Mouse (Mus musculus): ENCODE data around the gene Dsel. TPM values are rescaled to one million over a fixed set of nuclear protein-coding genes. Genes with fewer than 3 reads are reported as not detected.

Dsel gene
- polyA plus RNA-seq, 1 experiment = 1.2 TPM

GRCm38 (mm10) chr1:111852439-111852838 lies 12.3 kb downstream of the Dsel start:
- no peak overlapping the region for H3K27ac ChIP-seq (ENCODE audit: control insufficient read depth, insufficient read depth, low read depth, low read length, poor library complexity)
- TF ChIP-seq POLR2A (IDR thresholded peaks at IDR 0.05; ENCODE audit: borderline replicate concordance, control insufficient read depth, low read depth, low read length) (no peak), CTCF (IDR thresholded peaks at IDR 0.05; ENCODE audit: control insufficient read depth, insufficient read depth, low read length) (no peak)
- 84% methylated on average over 8 of the region's 8 CpGs for WGBS
- no peaks in the 10 kb centered on the region for H3K4me1 ChIP-seq (ENCODE audit: control insufficient read depth, insufficient read depth, low read length)
- no peak overlapping the region for H3K4me3 ChIP-seq (replicated peaks; ENCODE audit: control insufficient read depth, low read depth, low read length)

DNA sequence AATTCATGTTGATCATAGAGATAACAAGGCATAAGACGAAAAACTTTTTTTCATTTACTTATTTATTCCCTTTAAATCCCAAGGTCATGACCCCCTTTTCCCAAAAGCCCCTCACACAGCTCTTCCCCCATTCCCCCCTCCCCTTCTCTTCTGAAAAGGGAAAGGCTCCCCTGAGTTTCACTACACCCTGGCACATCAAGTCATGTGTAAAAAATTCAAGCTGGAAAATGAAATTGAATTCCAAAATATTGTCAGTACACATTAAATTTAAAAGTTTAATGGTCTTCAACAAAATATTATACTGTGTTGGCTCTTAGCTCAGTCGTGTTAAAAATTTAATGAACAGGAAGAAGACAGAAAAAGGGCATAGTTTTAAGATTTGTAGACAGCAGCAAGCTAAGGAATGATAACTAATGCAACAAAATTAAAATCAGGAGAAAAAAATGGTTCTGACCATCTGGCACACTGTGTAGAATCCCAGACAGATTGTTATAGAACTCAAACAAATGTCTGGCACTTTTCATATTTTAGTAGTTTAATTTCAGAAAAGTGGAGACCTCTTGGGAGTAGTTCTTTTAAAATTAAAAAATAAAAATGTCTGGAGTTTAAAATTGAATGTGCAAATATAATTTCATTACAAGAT lies 31.0 kb downstream of the Dsel start:
- Histone ChIP-seq H3K27ac (ENCODE audit: control insufficient read depth, insufficient read depth, low read depth, low read length, poor library complexity) (no peak overlapping the region), H3K4me1 (ENCODE audit: control insufficient read depth, insufficient read depth, low read length) (no peaks in the 10 kb centered on the region), H3K4me3 (replicated peaks; ENCODE audit: control insufficient read depth, low read depth, low read length) (no peak overlapping the region)
- no peak for TF ChIP-seq CTCF (IDR thresholded peaks at IDR 0.05; ENCODE audit: control insufficient read depth, insufficient read depth, low read length)
- TF ChIP-seq POLR2A (IDR thresholded peaks at IDR 0.05; ENCODE audit: borderline replicate concordance, control insufficient read depth, low read depth, low read length) = no peak
- WGBS = 63% methylated on average over 2 of the region's 2 CpGs

All from bone marrow, adult 2 months (tissue).